Mouse (Mus musculus): ENCODE measurements at regions not wholly inside any gene's neighbourhood (a gene's known extent, or its start where the extent isn't known, plus 50 kb on each side); places are given as distances from the start of the nearest gene placed in this dataset.

DNA sequence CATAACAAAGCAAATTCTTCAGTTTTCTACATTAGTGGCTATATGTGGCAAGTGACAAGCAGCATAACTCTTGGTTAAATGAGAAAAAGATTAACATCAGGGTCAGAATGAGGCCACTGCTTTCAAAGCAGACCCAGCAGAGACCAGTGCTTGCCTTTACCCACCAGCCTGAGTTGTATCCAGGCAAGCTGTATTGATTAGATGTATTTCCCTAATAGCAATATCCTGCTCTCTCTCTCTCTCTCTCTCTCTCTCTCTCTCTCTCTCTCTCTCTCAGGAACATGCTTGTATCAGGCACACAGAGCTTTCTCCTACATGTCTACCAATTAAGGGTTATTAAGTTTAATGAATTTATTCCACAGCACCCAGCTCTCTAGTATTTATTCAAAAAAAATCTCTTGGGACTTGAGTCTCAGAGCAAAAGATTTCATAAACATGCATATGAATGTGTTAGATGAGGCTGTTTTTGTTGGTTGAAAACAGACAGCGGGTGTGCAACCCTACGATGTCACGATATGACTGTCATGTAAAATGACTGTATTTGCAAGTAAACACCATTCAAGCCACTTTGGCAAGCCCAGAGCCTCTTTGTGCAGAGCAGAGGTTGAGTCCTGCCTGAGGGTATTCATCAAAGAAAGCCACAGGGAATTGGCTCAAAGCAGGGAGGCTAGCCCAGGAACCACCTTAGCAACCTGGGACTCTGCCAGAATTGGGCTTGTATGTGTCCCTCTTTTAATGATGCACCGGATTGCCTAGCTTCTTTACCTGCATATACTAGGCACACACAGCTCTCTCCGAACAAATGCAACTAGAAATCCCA, 136.0 kb upstream of the Fndc3a start:
- no peak for ATAC-seq (ENCODE audit: insufficient number of reproducible peaks, low FRiP score, low TSS enrichment, low read depth)
- 93% methylated on average over 5 of the region's 5 CpGs for WGBS
- Histone ChIP-seq H3K4me3 (ENCODE audit: low read depth, low read length) (no peak overlapping the region), H3K4me2 (ENCODE audit: low read depth, severe bottlenecking) (no peak overlapping the region), H3K27ac (replicated peaks; ENCODE audit: low read depth, low read length) (no peak overlapping the region), H3K9ac (ENCODE audit: low read length) (no peak overlapping the region), H3K9me3 (ENCODE audit: control insufficient read depth, low read length) (no peaks in the 10 kb centered on the region), H3K4me1 (ENCODE audit: control insufficient read depth, insufficient read depth, low read length) (no peaks in the 10 kb centered on the region), H3K27me3 (ENCODE audit: control insufficient read depth, insufficient read depth, low read length) (no peaks in the 10 kb centered on the region), H3K36me3 (ENCODE audit: control insufficient read depth, insufficient read depth, low read length) (no peaks in the 10 kb centered on the region)
- no peak for DNase-seq (ENCODE audit: low spot score)

DNA sequence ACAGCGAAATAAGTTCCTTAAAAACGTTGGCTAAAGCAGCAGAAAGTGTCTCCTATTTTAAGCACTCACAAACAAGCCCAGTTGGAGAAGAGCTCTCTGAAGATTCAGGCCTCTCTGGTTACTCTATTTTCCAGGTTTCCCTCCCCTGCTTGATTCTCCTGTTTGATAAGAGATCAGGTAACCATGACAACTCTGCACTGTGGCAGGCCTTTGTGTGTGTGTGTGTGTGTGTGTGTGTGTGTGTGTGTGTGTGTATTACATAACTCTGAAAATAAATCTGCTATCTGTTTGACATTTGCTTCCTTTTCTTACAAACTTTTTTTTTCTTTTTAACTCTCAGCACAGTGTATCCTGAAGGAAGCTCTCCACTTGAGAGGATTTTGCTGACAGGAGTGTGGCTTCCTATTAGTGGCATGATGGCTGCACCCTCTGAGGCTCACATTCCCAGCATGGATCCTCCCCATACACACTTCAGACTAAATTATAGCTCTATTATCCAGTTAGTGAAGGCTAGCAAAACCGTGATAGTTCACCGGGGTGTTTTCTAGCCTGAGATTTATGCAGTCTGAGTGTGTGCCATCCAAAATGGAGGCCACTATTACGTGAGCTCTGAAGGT, 135.1 kb upstream of the Fndc3a start:
- Histone ChIP-seq H3K4me2 (ENCODE audit: low read depth, severe bottlenecking) (no peak overlapping the region), H3K4me3 (ENCODE audit: low read depth, low read length) (no peak overlapping the region), H3K27ac (replicated peaks; ENCODE audit: low read depth, low read length) (no peak overlapping the region), H3K27me3 (ENCODE audit: control insufficient read depth, insufficient read depth, low read length) (no peaks in the 10 kb centered on the region), H3K4me1 (ENCODE audit: control insufficient read depth, insufficient read depth, low read length) (no peaks in the 10 kb centered on the region), H3K9ac (ENCODE audit: low read length) (no peak overlapping the region), H3K36me3 (ENCODE audit: control insufficient read depth, insufficient read depth, low read length) (no peaks in the 10 kb centered on the region), H3K9me3 (ENCODE audit: control insufficient read depth, low read length) (no peaks in the 10 kb centered on the region)
- DNase-seq (ENCODE audit: low spot score) (no peak), ATAC-seq (ENCODE audit: insufficient number of reproducible peaks, low FRiP score, low TSS enrichment, low read depth) (no peak)
- 60% methylated on average over 5 of the region's 5 CpGs for WGBS

GRCm38 (mm10) chr14:72841753-72842152, 131.9 kb upstream of the Fndc3a start:
- Histone ChIP-seq H3K36me3 (ENCODE audit: control insufficient read depth, insufficient read depth, low read length) (no peaks in the 10 kb centered on the region), H3K27me3 (ENCODE audit: control insufficient read depth, insufficient read depth, low read length) (no peaks in the 10 kb centered on the region), H3K9me3 (ENCODE audit: control insufficient read depth, low read length) (no peaks in the 10 kb centered on the region), H3K4me1 (ENCODE audit: control insufficient read depth, insufficient read depth, low read length) (no peaks in the 10 kb centered on the region), H3K27ac (replicated peaks; ENCODE audit: low read depth, low read length) (no peak overlapping the region), H3K4me3 (ENCODE audit: low read depth, low read length) (no peak overlapping the region), H3K4me2 (ENCODE audit: low read depth, severe bottlenecking) (no peak overlapping the region), H3K9ac (ENCODE audit: low read length) (no peak overlapping the region)
- ATAC-seq (ENCODE audit: insufficient number of reproducible peaks, low FRiP score, low TSS enrichment, low read depth) (no peak), DNase-seq (ENCODE audit: low spot score) (no peak)
- 89% methylated on average over 1 of the region's 1 CpGs for WGBS

- Histone ChIP-seq H3K4me2 (ENCODE audit: low read depth, severe bottlenecking) (no peak overlapping the region), H3K9ac (ENCODE audit: low read length) (no peak overlapping the region), H3K9me3 (ENCODE audit: control insufficient read depth, low read length) (no peaks in the 10 kb centered on the region), H3K4me3 (ENCODE audit: low read depth, low read length) (no peak overlapping the region), H3K36me3 (ENCODE audit: control insufficient read depth, insufficient read depth, low read length) (no peaks in the 10 kb centered on the region), H3K27ac (replicated peaks; ENCODE audit: low read depth, low read length) (no peak overlapping the region), H3K4me1 (ENCODE audit: control insufficient read depth, insufficient read depth, low read length) (no peaks in the 10 kb centered on the region; the same call in 1 of the 2 replicates), H3K27me3 (ENCODE audit: control insufficient read depth, insufficient read depth, low read length) (no peaks in the 10 kb centered on the region)
- 95% methylated on average over 4 of the region's 4 CpGs for WGBS
- no peak for DNase-seq (ENCODE audit: low spot score)
- ATAC-seq (ENCODE audit: insufficient number of reproducible peaks, low FRiP score, low TSS enrichment, low read depth), result no peak
Observed at GRCm38 (mm10) chr14:72835158-72835557, 125.4 kb upstream of the Fndc3a start.

DNA sequence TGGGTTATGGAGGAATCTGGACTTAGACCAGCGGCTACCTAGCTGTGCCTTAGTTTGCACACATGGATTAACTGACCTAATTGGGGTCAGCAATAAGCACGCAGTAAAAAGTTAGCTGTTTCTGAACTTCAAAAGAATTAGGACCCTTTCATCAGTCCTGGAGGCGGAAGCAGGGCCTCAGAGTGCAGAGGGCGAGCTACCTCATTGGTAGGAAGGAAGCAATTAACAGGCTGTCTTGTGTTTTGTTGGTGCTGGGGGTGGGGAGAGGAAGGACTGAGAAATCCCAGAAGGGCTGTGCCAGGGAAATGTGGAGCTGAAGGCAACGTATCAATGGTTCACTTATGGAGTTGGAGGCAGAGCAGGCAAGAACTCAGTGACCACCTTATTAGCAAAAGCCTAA, 119.5 kb upstream of the Fndc3a start:
- no peak overlapping the region for H3K4me2 ChIP-seq (ENCODE audit: low read depth, severe bottlenecking)
- 0 out of 2 replicates have a peak, but pooled peaks cover 2% of the 10 kb centered on the region for H3K27me3 ChIP-seq (ENCODE audit: control insufficient read depth, insufficient read depth, low read length)
- H3K9ac ChIP-seq (ENCODE audit: low read length), result no peak overlapping the region
- peak; percentile 90 for ATAC-seq (ENCODE audit: insufficient number of reproducible peaks, low FRiP score, low TSS enrichment, low read depth)
- no peaks in the 10 kb centered on the region for H3K9me3 ChIP-seq (ENCODE audit: control insufficient read depth, low read length)
- DNase-seq (ENCODE audit: low spot score), result peak; percentile 72
- WGBS, result 3% methylated on average over 5 of the region's 5 CpGs
- no peak overlapping the region; the same call in 1 of the 2 replicates for H3K27ac ChIP-seq (replicated peaks; ENCODE audit: low read depth, low read length)
- H3K4me1 ChIP-seq (ENCODE audit: control insufficient read depth, insufficient read depth, low read length), result peaks cover 9% of the 10 kb centered on the region
- H3K4me3 ChIP-seq (ENCODE audit: low read depth, low read length), result no peak overlapping the region
- H3K36me3 ChIP-seq (ENCODE audit: control insufficient read depth, insufficient read depth, low read length), result no peaks in the 10 kb centered on the region

- Histone ChIP-seq H3K4me1 (ENCODE audit: control insufficient read depth, insufficient read depth, low read length) (peaks cover 9% of the 10 kb centered on the region), H3K36me3 (ENCODE audit: control insufficient read depth, insufficient read depth, low read length) (no peaks in the 10 kb centered on the region), H3K9me3 (ENCODE audit: control insufficient read depth, low read length) (no peaks in the 10 kb centered on the region), H3K4me2 (ENCODE audit: low read depth, severe bottlenecking) (no peak overlapping the region), H3K4me3 (ENCODE audit: low read depth, low read length) (no peak overlapping the region), H3K9ac (ENCODE audit: low read length) (no peak overlapping the region), H3K27me3 (ENCODE audit: control insufficient read depth, insufficient read depth, low read length) (0 out of 2 replicates have a peak, but pooled peaks cover 2% of the 10 kb centered on the region), H3K27ac (replicated peaks; ENCODE audit: low read depth, low read length) (no peak overlapping the region)
- 88% methylated on average over 4 of the region's 4 CpGs for WGBS
- ATAC-seq (ENCODE audit: insufficient number of reproducible peaks, low FRiP score, low TSS enrichment, low read depth) (no peak), DNase-seq (ENCODE audit: low spot score) (no peak)
Observed at GRCm38 (mm10) chr14:72825549-72825948, 115.7 kb upstream of the Fndc3a start.

- Histone ChIP-seq H3K9me3 (ENCODE audit: control insufficient read depth, low read length) (no peaks in the 10 kb centered on the region), H3K9ac (ENCODE audit: low read length) (no peak overlapping the region), H3K4me3 (ENCODE audit: low read depth, low read length) (no peak overlapping the region), H3K27ac (replicated peaks; ENCODE audit: low read depth, low read length) (no peak overlapping the region), H3K27me3 (ENCODE audit: control insufficient read depth, insufficient read depth, low read length) (0 out of 2 replicates have a peak, but pooled peaks cover 2% of the 10 kb centered on the region), H3K4me1 (ENCODE audit: control insufficient read depth, insufficient read depth, low read length) (no peaks in the 10 kb centered on the region), H3K36me3 (ENCODE audit: control insufficient read depth, insufficient read depth, low read length) (no peaks in the 10 kb centered on the region), H3K4me2 (ENCODE audit: low read depth, severe bottlenecking) (no peak overlapping the region)
- WGBS, result 47% methylated on average over 3 of the region's 3 CpGs
- no peak for DNase-seq (ENCODE audit: low spot score)
- no peak for ATAC-seq (ENCODE audit: insufficient number of reproducible peaks, low FRiP score, low TSS enrichment, low read depth)
Observed at GRCm38 (mm10) chr14:72822231-72822615, 112.4 kb upstream of the Fndc3a start.

- H3K4me2 ChIP-seq (ENCODE audit: low read depth, severe bottlenecking), result no peak overlapping the region
- H3K4me1 ChIP-seq (ENCODE audit: control insufficient read depth, insufficient read depth, low read length), result no peaks in the 10 kb centered on the region
- no peak for DNase-seq (ENCODE audit: low spot score)
- H3K9me3 ChIP-seq (ENCODE audit: control insufficient read depth, low read length), result no peaks in the 10 kb centered on the region
- no peak overlapping the region for H3K9ac ChIP-seq (ENCODE audit: low read length)
- ATAC-seq (ENCODE audit: insufficient number of reproducible peaks, low FRiP score, low TSS enrichment, low read depth), result no peak
- no peak overlapping the region for H3K4me3 ChIP-seq (ENCODE audit: low read depth, low read length)
- no peak overlapping the region for H3K27ac ChIP-seq (replicated peaks; ENCODE audit: low read depth, low read length)
- WGBS, result 83% methylated on average over 13 of the region's 13 CpGs
- 0 out of 2 replicates have a peak, but pooled peaks cover 2% of the 10 kb centered on the region for H3K27me3 ChIP-seq (ENCODE audit: control insufficient read depth, insufficient read depth, low read length)
- H3K36me3 ChIP-seq (ENCODE audit: control insufficient read depth, insufficient read depth, low read length), result no peaks in the 10 kb centered on the region
Observed at GRCm38 (mm10) chr14:72821517-72822230, 111.9 kb upstream of the Fndc3a start.

Data from limb, embryonic 11.5 days (tissue).